Mouse (Mus musculus) natural killer cell, adult 2 months (primary cell): ENCODE measurements around the gene Ppm1f.
"Not testable (repeated sequence)": the region's sequence is repeated elsewhere in the genome, so short reads cannot be mapped to it uniquely, and the experiment has no call there.

Experiments
- DNase-seq, 2 experiments: peaks; one replicate each; pipeline ENCODE4 v3.0.0; 2022; ENCODE audit warnings: low spot score in 2 of 2

Gene Ppm1f

DNA sequence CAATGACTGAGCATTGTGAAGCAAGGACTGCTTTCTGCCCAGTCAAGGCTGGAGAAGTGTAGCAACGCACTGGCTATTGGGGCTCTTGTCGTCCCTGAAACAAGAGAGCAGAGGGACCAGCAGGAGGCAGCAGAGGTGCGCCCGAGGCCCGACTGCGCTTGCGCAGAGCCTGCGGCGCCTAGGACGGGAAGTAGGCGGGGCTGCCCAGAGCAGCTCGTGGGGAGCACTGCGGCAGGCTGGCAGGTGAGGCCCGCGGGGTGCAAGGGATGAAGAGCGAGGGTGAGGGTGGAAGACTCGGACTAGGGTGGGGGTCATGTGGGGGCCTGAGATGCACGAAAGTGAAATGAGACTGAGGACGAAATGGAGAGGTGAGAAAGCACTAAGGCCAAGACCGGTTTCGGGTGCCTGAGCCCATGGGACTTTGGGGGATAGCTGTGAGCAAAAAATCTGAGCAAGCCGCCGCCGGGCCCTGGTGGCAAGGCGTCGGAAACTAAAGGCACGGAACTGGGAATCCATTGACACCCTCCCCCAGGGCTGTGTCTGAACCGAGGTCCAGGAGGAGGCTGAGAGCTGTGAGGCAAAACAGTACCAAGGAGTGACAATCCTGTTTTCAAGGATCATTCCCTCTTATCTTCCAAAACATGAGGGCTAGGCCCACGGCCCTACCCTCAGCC, at the start of gene Ppm1f:
Gene Ppm1f (plus strand): TSS at position 88 of the 674 bp plus-strand sequence.
- DNase-seq = peak; percentile 94 to 96

DNA sequence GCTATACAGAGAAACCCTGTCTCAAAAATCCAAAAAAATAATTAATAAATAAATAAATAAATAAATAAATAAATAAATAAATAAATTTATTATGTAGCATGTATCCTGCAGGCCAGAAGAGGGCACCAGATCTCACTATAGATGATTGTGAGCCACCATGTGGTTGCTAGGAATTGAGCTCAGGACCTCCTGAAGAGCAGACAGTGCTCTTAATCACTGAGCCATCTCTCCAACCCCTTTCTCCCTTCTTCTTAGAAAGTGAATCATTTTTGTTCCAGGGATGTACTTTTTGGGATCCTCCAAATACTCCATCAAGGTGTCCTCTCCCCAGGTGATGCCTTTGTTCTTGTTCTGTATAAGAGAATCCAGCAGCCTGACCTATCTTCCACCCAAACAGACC, 47.1 kb upstream of the Ppm1f start:
- DNase-seq = no peak

DNA sequence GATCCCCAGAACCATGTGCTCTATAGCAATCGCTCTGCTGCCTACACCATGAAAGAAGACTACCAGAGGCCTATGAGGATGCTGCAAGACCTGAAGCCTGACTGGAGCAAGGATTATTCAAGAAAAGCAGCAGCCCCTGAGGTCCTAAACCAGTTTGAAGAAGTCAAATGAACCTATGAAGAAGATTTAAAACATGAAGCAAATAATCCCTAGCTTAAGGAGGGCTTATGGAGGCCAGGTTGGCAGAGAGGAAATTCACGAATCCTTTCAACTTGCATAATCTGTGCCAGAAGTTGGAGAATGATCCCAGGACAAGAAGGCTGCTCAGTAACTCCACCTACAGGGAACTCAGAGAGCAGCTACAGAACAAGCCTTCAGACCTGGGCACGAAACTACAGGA, 43.9 kb upstream of the Ppm1f start:
- DNase-seq = no peak

DNA sequence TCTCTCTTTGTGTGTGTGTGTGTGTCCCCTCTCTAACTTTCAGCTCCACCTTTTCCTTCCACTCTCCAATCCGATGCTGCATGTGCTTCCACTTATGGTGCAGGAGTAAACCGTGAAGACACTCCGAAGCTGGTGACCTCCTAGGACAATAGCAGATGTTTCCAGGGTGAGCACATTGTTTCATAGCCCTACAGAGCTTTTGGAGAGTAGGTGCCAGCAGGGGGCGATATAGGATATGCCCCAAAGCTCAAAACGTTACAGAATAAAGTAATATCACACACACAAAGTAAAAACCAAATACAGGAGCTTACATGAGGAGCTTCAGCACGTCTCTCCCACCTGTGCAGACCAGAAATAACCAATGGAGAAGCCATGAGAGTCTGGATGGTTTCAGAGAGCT, 41.4 kb upstream of the Ppm1f start:
- peak; percentile 48 to 67 for DNase-seq

DNA sequence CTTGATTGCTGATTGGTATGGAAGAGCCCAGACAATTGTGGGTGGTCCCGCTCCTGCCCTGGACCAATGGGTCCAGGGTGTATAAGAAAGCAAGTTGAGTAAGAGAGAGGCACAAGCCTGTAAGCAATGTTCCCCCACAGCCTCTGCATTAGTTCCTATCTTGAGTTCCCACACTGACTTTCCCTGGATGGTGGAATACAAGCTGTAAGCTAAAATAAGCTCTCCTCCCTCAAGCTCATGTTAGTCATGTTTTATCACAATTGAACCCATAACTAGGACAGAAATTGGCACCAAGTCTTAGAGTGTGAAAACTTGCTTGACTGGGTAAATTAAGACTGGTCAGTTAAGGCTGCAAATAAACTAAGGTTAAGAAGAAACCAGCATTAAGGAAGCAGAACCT, 40.7 kb upstream of the Ppm1f start:
- no peak for DNase-seq

DNA sequence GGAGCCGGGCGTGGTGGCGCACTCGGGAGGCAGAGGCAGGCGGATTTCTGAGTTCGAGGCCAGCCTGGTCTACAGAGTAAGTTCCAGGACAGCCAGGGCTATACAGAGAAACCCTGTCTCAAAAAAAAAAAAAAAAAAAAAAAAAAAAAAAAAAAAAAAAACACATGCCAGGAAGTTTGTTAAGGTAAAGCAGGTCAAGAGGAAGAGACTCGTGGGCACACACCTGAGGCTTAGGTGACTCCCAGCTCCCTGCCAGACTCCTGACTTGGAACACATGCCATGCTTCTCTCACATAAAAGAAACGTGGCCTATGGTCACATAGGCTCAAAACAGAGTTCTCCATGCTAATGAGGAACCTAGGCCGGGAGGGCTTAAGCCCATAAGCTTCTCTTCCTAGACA, 40.2 kb upstream of the Ppm1f start:
- not testable (repeated sequence) for DNase-seq

DNA sequence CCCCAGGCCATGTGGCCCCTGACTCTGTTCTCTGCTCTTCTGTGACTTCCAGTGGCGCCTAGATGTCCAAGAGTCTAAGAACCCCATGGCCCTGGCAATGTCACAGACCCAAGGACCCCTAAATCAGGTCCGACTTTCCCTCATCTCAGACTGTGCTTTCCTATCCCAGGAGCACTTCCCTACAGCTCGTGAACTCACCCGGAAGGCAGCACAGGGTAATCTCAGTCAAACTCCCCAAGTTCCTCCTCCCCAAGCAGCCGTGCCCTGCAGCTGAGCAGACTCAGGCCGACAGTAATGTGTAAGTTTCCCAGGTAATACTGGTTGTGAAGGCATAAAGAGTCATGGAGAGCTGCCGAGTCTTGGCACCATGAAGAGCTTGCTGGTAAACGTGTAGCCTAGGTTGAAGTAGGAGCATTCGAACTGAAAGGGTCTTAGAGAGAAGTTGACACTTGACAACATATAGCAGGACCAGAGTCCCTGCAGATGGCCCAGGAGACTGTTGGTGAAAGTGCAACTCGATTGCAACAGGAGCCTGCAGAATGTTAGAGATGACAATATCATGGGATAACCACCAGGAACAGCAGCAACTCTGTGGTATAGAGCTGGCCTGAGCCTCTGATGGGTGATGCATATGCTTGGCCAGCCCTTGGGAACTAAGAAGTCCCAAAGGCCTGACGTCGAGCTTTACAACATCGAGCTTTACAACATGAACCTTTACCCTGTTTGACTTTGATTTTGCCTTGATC, 39.4 kb upstream of the Ppm1f start:
- DNase-seq = no peak

DNA sequence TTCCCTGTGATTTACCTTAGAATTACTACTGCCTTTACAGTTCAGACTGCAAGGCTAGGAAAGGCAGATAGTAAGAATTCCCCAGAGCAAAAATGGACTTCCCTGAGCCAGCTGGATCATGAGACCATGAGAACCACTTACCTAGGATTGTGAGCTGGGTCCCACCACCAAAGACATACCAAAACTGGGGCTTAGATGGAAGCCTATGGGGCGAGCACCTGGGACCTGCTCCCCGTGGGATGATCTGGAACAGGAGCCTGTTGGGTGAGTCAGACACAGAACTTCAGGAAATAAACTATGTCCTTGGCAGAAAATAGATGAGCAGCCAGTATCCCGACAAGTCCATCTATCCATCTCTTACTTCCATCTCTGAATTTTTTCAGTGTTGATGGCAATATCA, 34.0 kb upstream of the Ppm1f start:
- DNase-seq = no peak

DNA sequence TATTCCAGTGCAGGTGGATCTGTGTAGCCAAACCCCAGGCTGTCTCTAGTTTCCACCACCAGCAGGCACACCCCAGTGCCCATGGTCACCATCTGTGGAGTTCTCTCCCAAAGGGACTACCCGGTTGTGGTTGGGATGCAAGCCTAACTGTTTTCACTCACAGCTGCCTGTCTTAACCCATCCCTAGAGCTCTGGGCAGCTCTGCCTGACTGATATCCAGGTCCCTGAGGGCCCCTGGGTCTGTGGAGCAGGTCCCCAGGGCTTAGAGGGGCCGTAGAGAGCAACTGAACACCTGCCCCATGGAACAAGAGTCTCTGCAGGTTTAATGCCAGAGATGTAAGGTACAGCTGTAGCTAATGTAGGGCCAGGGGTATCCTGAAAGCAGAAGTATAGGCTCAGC, 32.3 kb upstream of the Ppm1f start, which contains the start of gene Igll1:
Gene Igll1 (minus strand): TSS at position 8 of the 400 bp plus-strand sequence.
- no peak for DNase-seq

DNA sequence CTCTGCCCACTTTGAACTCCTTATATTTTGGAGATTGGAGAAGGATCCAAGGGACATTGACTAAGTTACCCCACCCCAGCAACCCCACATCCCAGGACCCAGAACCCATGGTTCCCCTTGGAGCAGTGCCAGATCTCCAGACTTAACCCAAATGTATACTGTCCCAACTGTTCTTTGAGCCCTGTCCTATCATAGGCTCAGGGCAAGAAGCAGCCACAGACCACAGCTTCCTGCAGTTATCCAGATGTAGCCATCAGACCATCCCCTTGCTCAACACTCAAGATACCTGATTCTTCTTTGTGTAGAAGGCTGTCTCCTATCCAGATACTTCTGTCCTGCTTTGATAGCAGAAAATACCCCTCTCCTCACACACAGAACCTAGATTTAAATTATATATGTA, 31.1 kb upstream of the Ppm1f start:
- DNase-seq = no peak

DNA sequence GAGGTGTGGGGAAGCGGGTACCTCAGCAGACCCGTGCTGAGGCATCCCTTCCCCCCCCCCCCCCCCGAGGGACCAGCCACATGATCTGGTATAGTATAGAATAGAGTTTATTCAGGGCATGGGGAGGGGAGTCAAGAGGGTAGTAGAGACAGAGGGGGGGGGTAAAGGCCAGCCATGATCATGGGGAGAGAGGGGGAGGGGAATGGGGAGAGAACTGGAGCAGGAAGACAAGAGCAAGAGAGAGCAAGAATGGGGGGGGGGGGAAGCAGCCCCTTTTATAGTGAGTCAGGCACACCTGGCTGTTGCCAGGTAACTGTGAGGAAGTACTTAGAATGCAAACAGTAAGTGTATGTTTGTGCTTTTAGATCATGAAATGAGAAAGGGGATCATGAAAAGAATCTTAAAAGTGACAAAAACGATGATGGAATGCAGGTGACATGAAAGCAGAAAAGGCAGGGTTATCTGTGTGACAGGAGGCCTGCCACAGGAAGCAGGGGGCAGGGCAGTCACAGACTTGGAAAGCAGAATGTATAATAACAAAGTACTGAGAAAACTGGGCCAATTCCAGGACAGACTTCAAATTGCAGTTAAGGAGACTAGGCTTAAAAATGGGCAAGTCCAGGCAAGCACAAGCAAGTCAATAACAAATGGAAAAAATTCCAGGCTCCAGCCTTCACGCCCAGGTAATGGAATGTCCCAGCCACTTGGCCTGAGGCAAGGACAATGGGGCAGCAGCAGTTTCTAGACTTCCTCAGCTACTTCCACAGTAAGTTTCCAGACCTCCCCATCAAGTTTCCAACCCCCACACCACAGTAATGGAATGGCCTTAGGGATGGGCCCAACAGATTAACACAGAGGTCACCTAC, 30.3 kb upstream of the Ppm1f start:
- DNase-seq = no peak

DNA sequence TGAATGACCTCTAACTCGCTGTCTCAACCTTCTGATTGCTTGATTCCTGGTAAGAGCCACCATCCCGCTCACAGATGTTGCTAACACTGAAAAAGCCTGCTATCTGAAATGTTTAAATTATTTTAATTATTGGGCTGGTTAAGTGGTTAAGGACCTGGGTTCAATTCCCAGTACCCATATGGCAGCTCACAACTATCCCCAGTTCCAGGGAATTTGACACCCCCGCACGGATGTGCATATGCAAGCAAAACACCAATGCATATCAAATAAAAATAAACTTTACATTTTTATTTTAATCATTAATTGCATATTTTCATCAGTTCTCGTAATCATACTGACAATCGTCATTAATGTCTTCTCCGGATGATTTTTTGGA, 26.0 kb upstream of the Ppm1f start:
- DNase-seq = no peak

DNA sequence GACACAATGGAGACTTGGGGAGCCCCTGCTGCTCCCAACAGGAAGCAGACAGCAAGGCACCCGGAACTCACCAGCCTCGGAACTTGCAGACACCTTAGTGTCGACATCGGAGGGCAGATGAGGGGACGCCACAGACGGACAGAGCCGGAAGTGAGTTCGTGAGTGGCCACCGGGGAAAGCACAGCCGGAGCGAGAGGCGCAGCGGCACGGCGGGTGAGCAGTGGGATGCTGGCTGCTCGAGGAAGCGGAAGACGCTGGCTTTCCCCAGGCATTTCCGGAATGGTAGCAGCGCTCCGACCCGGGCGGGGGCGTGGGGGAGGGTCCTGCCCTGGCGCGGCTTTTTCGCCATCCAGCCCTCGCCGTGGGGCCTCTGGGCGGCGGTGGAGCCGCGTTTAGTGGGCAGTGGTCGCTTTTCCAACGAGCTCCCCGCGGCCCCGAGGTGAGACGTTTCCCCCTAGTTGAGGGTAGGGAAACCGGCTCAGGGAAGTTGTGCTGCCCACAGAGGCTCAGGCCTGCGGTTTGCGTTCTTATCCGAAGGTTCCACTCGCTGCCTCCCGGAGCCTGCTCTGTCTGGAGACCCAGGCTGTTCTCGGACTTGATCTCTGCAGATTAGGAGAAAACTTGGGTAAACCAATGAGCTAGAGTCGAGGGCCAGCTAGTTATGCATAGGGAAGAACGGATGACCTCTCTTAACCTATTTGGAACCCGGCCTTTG, 25.5 kb upstream of the Ppm1f start, which contains the start of the genes Top3b and Vpreb1:
Gene Top3b (plus strand): TSS at position 120 of the 715 bp plus-strand sequence.
Gene Vpreb1 (minus strand): TSS at position 227 of the 715 bp plus-strand sequence.
- peak; percentile 84 to 88 for DNase-seq

DNA sequence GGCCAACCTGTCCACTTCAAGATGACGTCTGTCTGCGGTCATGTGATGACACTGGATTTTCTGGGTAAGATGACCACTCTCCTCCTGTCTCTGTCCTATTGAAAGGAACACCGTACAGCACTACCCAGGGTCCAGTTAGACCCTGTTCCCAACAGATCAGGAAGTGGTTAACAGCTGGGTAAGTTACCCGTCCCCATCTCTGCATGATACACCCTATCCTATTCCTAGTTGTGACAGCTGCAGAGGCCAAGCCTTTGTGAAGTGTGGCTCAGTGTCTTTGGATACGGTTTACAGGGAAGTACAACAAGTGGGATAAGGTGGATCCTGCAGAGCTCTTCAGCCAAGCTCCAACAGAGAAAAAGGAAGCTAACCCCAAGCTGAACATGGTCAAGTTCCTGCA, 17.2 kb upstream of the Ppm1f start:
- DNase-seq = no peak

DNA sequence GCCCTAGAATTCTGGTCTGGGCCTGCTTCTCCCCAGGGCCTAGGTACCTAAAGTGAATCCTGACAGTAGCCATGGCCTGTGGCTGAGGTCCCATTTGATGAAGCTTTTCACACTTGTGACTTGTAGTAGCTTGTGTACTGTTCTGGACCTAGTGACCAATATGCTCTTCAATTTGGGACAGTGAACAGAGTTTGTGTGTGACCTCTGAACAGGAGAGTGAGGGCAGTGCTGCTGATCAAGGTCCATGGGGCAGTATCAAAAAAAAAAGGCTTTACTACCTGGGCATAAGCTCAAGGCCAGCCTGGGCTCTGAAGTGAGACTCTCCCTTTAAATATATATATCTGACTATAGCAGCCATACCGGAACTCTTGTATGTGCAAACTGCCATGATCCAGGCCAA, 7.9 kb upstream of the Ppm1f start:
- no peak for DNase-seq

DNA sequence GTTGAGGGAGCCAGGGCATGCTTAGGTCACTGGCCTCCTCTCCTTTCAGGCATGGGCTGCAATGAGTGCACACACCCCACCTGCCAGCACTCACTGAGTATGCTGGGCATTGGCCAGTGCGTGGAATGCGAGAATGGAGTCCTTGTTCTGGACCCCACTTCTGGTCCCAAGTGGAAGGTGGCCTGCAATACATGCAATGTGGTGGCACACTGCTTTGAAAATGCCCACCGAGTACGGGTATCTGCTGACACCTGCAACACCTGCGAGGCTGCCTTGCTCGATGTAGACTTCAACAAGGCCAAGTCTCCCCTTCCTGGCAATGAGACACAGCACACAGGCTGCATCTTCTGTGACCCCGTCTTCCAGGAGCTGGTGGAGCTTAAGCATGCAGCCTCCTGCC, 3.9 kb upstream of the Ppm1f start:
- no peak for DNase-seq

DNA sequence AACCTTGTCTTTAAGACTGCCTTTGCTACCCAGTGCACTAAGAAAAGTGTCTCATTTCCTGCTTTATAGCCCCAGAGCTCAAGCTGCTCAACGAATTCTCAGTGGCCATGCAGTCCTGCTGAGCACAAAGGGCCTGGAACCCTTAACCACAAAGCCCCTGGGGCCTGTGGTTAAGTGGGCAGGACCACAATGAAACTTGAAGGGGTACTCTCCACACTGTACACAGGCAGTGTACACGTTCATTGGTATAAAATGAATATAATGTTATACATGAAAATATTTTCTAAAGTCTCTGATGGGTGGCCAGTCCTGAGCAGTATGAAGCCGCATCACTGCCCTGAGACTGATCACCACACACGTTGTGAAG, 271 bp upstream of the Ppm1f start:
- no peak for DNase-seq

DNA sequence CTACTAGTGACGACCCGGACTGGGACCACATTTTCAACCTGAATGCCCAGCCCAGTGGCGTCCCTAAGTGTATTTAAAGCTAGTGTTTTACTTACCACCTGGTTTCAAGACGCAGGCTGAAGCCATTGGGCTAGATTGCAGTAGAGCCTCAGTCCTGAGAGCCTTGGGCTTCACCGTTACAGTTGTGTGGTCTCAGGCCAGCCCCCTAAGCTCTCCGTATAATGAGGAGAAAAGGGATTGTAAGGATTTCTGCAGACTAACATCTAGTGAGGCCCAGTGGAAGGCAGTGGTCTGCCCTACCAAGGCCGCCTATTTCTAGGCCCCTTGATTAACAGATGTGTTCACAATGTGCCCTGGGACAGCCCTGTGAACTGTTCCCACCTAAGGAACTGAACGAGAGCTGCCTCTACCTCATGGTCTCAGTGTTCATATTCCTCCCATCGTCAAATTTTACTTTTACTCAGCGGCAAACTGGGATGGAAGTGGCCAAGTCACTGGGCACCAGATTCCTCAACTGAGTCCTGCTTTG, 851 bp downstream of the Ppm1f start:
- DNase-seq = no peak

DNA sequence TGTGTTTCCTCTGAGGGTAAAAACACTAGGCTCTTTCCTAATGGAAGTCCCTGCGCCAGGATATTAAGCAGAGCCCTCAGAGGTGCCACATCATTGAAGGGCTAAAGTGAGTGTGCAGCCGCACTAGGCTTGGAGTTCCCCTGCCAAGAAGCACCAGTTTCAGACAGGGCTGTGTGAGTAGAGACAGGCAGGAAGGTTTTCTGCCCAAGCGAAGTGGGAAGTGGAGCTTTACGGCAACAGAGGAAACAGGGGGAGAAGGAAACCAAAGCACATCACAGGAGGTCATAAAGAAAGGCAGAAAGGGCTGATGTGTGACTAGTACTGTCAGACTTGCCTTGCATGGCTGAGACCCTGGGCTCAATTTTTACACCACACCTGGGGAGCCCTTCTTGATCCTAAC, 6.1 kb downstream of the Ppm1f start:
- DNase-seq = no peak

DNA sequence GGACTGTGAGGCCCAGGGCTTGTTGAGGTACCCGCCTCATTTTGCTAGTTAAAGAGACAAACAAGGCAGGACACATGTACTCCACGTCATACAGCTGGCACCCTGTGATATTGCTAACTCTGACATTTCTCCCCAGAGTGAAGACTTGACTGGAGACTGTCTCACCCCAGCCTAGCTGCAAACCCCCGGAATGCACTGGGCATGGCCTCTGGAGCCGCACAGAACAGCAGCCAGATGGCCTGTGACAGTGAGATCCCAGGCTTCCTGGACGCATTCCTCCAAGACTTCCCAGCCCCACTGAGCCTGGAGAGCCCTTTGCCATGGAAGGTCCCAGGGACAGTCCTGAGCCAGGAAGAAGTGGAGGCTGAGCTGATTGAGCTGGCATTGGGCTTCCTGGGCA, 6.9 kb downstream of the Ppm1f start:
- no peak for DNase-seq

DNA sequence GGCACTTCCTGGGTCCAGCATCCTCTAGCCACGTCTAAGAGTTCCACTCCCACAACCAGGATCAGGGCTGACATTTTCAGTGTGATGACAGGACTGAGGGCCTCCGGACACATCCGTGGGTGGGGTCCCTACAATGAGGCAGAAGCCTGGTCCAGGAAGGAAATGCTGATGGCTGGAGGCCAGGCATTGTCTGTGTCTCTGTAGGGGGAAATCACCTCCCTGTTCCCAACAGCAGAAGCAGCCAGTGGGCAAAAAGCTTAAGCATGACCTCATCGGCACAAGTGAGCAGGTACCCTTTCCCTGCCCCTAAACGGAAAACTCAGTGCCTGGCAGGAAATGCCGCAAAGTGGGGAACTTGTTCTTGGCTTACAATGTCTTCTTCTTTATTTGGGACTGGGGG, 11.5 kb downstream of the Ppm1f start:
- DNase-seq = no peak
